Comparison of ENCODE assay signal across 8 mouse cellular contexts in the genomic region with DNA sequence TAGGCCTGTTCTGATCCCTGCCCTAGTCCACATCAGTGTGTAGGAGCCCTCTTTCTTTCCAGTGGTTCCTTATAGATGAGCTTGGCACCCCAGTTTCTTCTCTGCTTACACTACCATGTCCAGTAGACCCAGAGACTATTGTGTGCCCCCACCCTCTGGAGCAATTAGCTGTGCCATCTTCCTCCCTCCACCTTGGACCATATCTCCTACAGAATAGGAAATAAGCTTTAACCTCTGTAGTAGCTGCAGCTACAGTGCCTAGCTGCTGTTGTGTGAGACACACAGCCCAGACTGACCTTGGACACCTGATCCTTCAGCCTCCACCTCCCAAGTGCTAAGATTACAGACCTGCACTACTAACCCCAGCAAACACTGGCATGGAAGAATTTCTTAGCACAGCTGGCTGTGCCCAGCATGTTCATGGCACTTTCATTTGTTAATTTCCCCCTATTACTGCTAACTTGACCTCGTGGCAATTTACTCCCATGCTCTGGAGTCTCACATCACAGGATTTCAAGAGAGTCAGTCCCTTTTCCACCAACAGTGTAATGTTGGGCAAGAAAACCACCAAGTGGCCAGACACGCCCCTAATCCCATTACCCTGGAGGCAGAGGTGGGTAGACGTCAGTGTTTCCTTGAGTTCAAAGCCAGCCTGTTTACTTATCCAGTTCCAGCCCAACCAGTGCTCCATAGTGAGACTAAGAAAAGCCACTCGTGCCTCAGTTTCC. TPM values are rescaled to one million over a fixed set of nuclear protein-coding genes. Genes with fewer than 3 reads are reported as not detected.
DNase-seq lines count a peak whose midpoint lies in the region; ATAC-seq lines count a peak whose summit lies in the region.

No protein-coding gene starts in this region.

- peak; percentile 9 for DNase-seq in embryo, embryonic 9.5 days (ENCODE audit: extremely low spot score)
- no peak for DNase-seq in embryo, embryonic 10 days (ENCODE audit: low spot score)
- DNase-seq in 3T3-L1 (ENCODE audit: low read depth, low spot score), result peak; percentile 7
- no peak for DNase-seq in embryonic facial prominence, embryonic 14.5 days (ENCODE audit: low spot score)
- peak; percentile 59 to 68 for DNase-seq in lung, adult 18-20 months
- DNase-seq in right cerebral cortex, postnatal 25 days, result no peak
- DNase-seq in testis, postnatal 10 days (ENCODE audit: low spot score), result no peak
- DNase-seq in adrenal gland, adult 2 months, result no peak

- H3K27ac ChIP-seq in embryonic facial prominence, embryonic 14.5 days (replicated peaks; ENCODE audit: low read depth, low read length), result no peak overlapping the region

- H3K4me3 ChIP-seq in embryonic facial prominence, embryonic 14.5 days (ENCODE audit: low read depth, low read length), result peak overlapping the region; percentile 64

- 0 out of 2 replicates have a peak overlapping the region, but pooled peaks have one; percentile 84 for H3K9ac ChIP-seq in embryonic facial prominence, embryonic 14.5 days (ENCODE audit: low read depth, low read length)

- peak overlapping the region; percentile 77 for H3K4me2 ChIP-seq in embryonic facial prominence, embryonic 14.5 days (ENCODE audit: low read depth, low read length)

- no peaks in the 10 kb centered on the region for H3K9me3 ChIP-seq in embryonic facial prominence, embryonic 14.5 days (ENCODE audit: control insufficient read depth, low read length)

- 0 out of 2 replicates have a peak, but pooled peaks cover 3% of the 10 kb centered on the region for H3K4me1 ChIP-seq in embryonic facial prominence, embryonic 14.5 days (ENCODE audit: control insufficient read depth, insufficient read depth, low read length)

- WGBS in embryonic facial prominence, embryonic 14.5 days, result 49% methylated on average over 4 of the region's 4 CpGs

- no peak for ATAC-seq in embryonic facial prominence, embryonic 14.5 days (ENCODE audit: low read depth)

- H3K36me3 ChIP-seq in embryonic facial prominence, embryonic 14.5 days (ENCODE audit: control insufficient read depth, insufficient read depth, low read length), result peaks cover 5% of the 10 kb centered on the region

- H3K27me3 ChIP-seq in embryonic facial prominence, embryonic 14.5 days (replicated peaks; ENCODE audit: control insufficient read depth, insufficient read depth, low read length), result no peaks in the 10 kb centered on the region

RNA-seq across cellular contexts. Expression of a gene that starts 1.5 kb away (rescaled TPM):
- polyA plus RNA-seq in embryonic facial prominence, embryonic 14.5 days (2014; fragmentation: Nextera tagmentation; extraction: Ambion mirVana), result 14.6 and 16.1 TPM in 2 replicates
- 10 to 100 TPM; 17.3 to 26.1 TPM for total RNA-seq in adrenal gland, adult 2 months (2021)
- polyA plus RNA-seq in adrenal gland, adult 2 months (2012; rRNA removed), result 3.1 and 3.7 TPM in 2 replicates

RNA-seq across cellular contexts. Expression of a gene that starts 34.6 kb away (rescaled TPM):
- 40.7 and 41.3 TPM in 2 replicates for polyA plus RNA-seq in embryonic facial prominence, embryonic 14.5 days (2014; fragmentation: Nextera tagmentation; extraction: Ambion mirVana)
- 10 to 100 TPM; 39.8 to 46.1 TPM for total RNA-seq in adrenal gland, adult 2 months (2021)
- 9.0 and 19.5 TPM in 2 replicates for polyA plus RNA-seq in adrenal gland, adult 2 months (2012; rRNA removed)

Comparison
In these comparisons a context has a peak if more than half of its experiments do, and no peak if none do; other contexts are left out.
1. DNase-seq: peak in embryo, embryonic 9.5 days (single experiment), 3T3-L1 (single experiment) and lung, adult 18-20 months (2 of 2); none in embryo, embryonic 10 days (single experiment), embryonic facial prominence, embryonic 14.5 days (single experiment), right cerebral cortex, postnatal 25 days (single experiment), testis, postnatal 10 days (single experiment) and adrenal gland, adult 2 months (single experiment).